In the genomic region with DNA sequence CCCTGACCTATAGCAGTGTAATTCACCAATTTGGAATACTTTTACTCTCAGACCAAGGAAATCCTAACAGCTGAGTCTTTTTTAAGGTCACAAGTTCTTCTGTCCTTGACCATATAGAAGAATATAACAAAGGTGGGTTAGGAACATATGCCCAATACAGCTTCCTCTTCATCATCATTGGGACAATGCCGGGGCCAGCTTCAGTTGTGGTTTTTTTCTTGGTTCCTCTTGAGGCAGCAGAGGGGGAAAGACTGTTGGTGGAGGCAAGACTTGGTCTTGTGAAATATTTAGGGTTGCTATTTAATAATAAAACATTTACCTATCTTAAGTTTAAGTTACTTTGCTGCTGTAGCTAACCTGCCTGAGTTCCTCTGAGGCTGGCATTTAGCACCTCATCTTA, we compare ENCODE assay signal across 28 mouse cellular contexts.
"Had no signal": no experiment of that assay in that cellular context is flagged by ENCODE, and none has a peak within 500 bp of the region (broad histone marks: within the 10 kb centered on the region; RNA-seq: fewer than 3 reads in every experiment).

No protein-coding gene starts in this region.

- H3K9ac ChIP-seq: embryonic facial prominence, embryonic 12.5 days; embryonic facial prominence, embryonic 13.5 days; embryonic facial prominence, embryonic 15.5 days; forebrain, embryonic 12.5 days; forebrain, embryonic 13.5 days; forebrain, embryonic 15.5 days; forebrain, postnatal 0 days had no signal

- H3K4me3 ChIP-seq: embryonic facial prominence, embryonic 10.5 days; embryonic facial prominence, embryonic 12.5 days; embryonic facial prominence, embryonic 13.5 days; embryonic facial prominence, embryonic 15.5 days; erythroblast, embryonic 14.5 days; forebrain, embryonic 10.5 days; forebrain, embryonic 12.5 days; forebrain, embryonic 13.5 days; forebrain, embryonic 15.5 days; gastrocnemius, adult 2 months; heart, adult 2 months had no signal

- H3K4me2 ChIP-seq: embryonic facial prominence, embryonic 12.5 days; embryonic facial prominence, embryonic 13.5 days; embryonic facial prominence, embryonic 15.5 days; forebrain, embryonic 12.5 days; forebrain, embryonic 13.5 days; forebrain, embryonic 15.5 days had no signal

- H3K27ac ChIP-seq: embryonic facial prominence, embryonic 10.5 days; embryonic facial prominence, embryonic 12.5 days; embryonic facial prominence, embryonic 13.5 days; embryonic facial prominence, embryonic 15.5 days; forebrain, embryonic 10.5 days; forebrain, embryonic 12.5 days; forebrain, embryonic 13.5 days; forebrain, embryonic 15.5 days; gastrocnemius, adult 2 months; heart, adult 2 months had no signal

- H3K4me1 ChIP-seq: embryonic facial prominence, embryonic 10.5 days; embryonic facial prominence, embryonic 12.5 days; embryonic facial prominence, embryonic 13.5 days; embryonic facial prominence, embryonic 15.5 days; forebrain, embryonic 10.5 days; forebrain, embryonic 12.5 days; forebrain, embryonic 13.5 days; forebrain, embryonic 15.5 days had no signal

- H3K36me3 ChIP-seq: embryonic facial prominence, embryonic 10.5 days; embryonic facial prominence, embryonic 12.5 days; embryonic facial prominence, embryonic 13.5 days; embryonic facial prominence, embryonic 15.5 days; forebrain, embryonic 10.5 days; forebrain, embryonic 12.5 days; forebrain, embryonic 15.5 days had no signal

- ATAC-seq: forebrain, embryonic 13.5 days; forebrain, embryonic 14.5 days; forebrain, embryonic 15.5 days; forebrain, embryonic 16.5 days; forebrain, postnatal 0 days had no signal

- H3K27me3 ChIP-seq: embryonic facial prominence, embryonic 12.5 days; embryonic facial prominence, embryonic 13.5 days; embryonic facial prominence, embryonic 15.5 days; forebrain, embryonic 12.5 days; forebrain, embryonic 13.5 days; forebrain, embryonic 15.5 days had no signal

- DNase-seq: cerebellum, adult 2 months; cerebellum, adult 8-10 months; cerebellum, adult 9-10 months; cerebellum, adult 9-11 months; cerebellum, postnatal 10 days; cerebellum, postnatal 14 days; cerebellum, postnatal 25 days; cerebellum, postnatal 36 days; embryo, embryonic 11 days; forebrain, postnatal 0 days; gastrocnemius, adult 2 months; gastrocnemius, postnatal 10 days; gastrocnemius, postnatal 14 days; gastrocnemius, postnatal 25 days; heart, adult 11 months; heart, adult 18-20 months; heart, adult 2 months had no signal

- H3K9me3 ChIP-seq: embryonic facial prominence, embryonic 12.5 days; embryonic facial prominence, embryonic 15.5 days; forebrain, embryonic 15.5 days had no signal
